Mouse (Mus musculus) MEL (cell line): ENCODE measurements around the gene Krt5.

Source experiments
- CTCF ChIP-seq, 3 experiments: IDR thresholded peaks in 2 of 3; conservative IDR thresholded peaks in 1 of 3; 2 replicates each; pipeline ENCODE4 v1.5.1; 2011 to 2012; ENCODE audit warnings: low read length in 3 of 3, low read depth in 2 of 3, mild to moderate bottlenecking in 2 of 3, improper control_type of control experiment in 1 of 3, inconsistent platforms in 1 of 3, mixed read lengths in 1 of 3, moderate library complexity in 1 of 3; ENCODE audit not compliant: control insufficient read depth in 1 of 3, insufficient read depth in 1 of 3, poor library complexity in 1 of 3, severe bottlenecking in 1 of 3
- E2F4 ChIP-seq: IDR thresholded peaks from 2 replicates; pipeline ENCODE4 v1.6.1; 2011; ENCODE audit warnings: low read depth, low read length, improper control_type of control experiment, borderline replicate concordance
- GATA1 ChIP-seq: IDR thresholded peaks from 2 replicates; pipeline ENCODE4 v1.6.1; 2011; ENCODE audit warnings: low read depth, low read length, improper control_type of control experiment
- POLR2A ChIP-seq, 2 experiments: IDR thresholded peaks; 2 replicates each; pipeline ENCODE4 v1.6.1; 2011 to 2012; ENCODE audit warnings: low read length in 2 of 2, mild to moderate bottlenecking in 2 of 2, control low read depth in 1 of 2, improper control_type of control experiment in 1 of 2, low read depth in 1 of 2, moderate library complexity in 1 of 2; ENCODE audit not compliant: control insufficient read depth in 1 of 2, insufficient read depth in 1 of 2, poor library complexity in 1 of 2
- SIN3A ChIP-seq: IDR thresholded peaks from 2 replicates; pipeline ENCODE4 v1.6.1; 2012; ENCODE audit warnings: low read length, improper control_type of control experiment, inconsistent platforms
- ZNF384 ChIP-seq: IDR thresholded peaks from 2 replicates; pipeline ENCODE4 v1.6.1; 2012; ENCODE audit warnings: low read depth, mild to moderate bottlenecking, inconsistent platforms, low read length, improper control_type of control experiment

DNA sequence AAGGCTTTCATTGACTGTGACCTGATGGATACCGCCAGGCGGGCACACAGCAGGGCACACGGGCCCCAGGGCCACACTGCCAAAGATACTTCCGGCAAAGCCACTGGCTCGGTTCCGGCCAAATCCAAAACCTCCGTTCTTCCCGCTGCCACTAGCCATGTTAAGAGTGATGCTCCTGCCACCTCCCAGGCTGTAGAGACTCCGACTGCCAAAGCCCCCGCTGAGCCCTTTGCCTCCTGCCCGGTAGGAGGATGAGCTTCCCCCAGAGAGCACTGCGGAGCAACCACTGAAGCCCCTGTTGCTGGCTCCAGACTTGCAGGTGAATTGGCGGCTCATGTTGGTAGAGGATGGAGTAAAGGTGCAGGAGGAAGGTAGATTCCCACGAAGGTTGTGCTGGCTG lies 30.0 kb upstream of the Krt5 start, which contains the start of gene Krt71:
- TF ChIP-seq ZNF384 (no peak), E2F4 (no peak), CTCF (IDR thresholded peaks at IDR 0.05 in 2 of 3, conservative IDR thresholded peaks at IDR 0.05 in 1 of 3; ENCODE audit: control insufficient read depth in 1 of 3, insufficient read depth in 1 of 3, low read depth in 2 of 3, low read length in 3 of 3, poor library complexity in 1 of 3, severe bottlenecking in 1 of 3) (no peak), SIN3A (no peak), GATA1 (no peak), POLR2A (IDR thresholded peaks at IDR 0.05; ENCODE audit: control insufficient read depth in 1 of 2, insufficient read depth in 1 of 2, low read depth in 1 of 2, low read length in 2 of 2, poor library complexity in 1 of 2) (no peak)
